Mouse (Mus musculus) myocyte (in vitro differentiated cells): ENCODE data around the gene Bola3.
"Not testable (repeated sequence)": the region's sequence is repeated elsewhere in the genome, so short reads cannot be mapped to it uniquely, and the experiment has no call there.

ENCODE experiments used
- CEBPB ChIP-seq: IDR thresholded peaks from 2 replicates; pipeline ENCODE4 v1.6.1; 2011; ENCODE audit warnings: mild to moderate bottlenecking, moderate library complexity; ENCODE audit not compliant: poor library complexity, insufficient read depth, severe bottlenecking
- MAX ChIP-seq: IDR thresholded peaks from one replicate; pipeline ENCODE4 v1.6.1; 2011; ENCODE audit warnings: low read depth, mild to moderate bottlenecking, control low read depth
- MYOG ChIP-seq, 3 experiments: IDR thresholded peaks; one replicate each; pipeline ENCODE4 v1.6.1; 2011; ENCODE audit warnings: control low read depth in 2 of 3, low read depth in 2 of 3, mild to moderate bottlenecking in 2 of 3; ENCODE audit not compliant: insufficient read length in 2 of 3, control insufficient read depth in 1 of 3, insufficient read depth in 1 of 3
- POLR2A ChIP-seq: IDR thresholded peaks from one replicate; pipeline ENCODE4 v1.6.1; 2011; ENCODE audit warnings: low read depth, mild to moderate bottlenecking, control low read depth, moderate library complexity; ENCODE audit not compliant: insufficient read length
- TCF12 ChIP-seq: IDR thresholded peaks from one replicate; pipeline ENCODE4 v1.6.1; 2011; ENCODE audit warnings: mild to moderate bottlenecking, control low read depth; ENCODE audit not compliant: poor library complexity, insufficient read depth, severe bottlenecking

DNA sequence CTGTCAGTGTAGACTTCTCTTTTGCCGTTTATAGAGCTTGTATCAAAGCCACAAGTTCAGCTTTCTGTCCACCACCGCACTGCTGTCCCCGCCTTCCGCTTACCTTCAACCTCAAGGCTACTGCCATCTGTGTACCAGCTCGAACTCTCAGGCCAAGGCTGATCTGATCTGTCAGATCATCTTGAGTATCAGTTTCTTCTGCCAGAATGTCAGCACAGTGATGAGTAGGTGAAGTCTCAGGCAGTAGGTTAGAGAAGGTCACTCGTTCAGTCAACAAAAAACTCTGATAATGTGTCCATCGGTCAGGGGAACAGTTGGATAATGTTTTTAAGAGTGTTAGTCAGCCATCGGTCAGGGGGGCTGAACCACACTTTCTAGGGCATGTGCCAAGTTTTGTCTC lies 3.7 kb upstream of the Bola3 start:
- not testable (repeated sequence) for TF ChIP-seq POLR2A; CEBPB; MAX; MYOG (IDR thresholded peaks at IDR 0.05; ENCODE audit: control insufficient read depth in 1 of 3, insufficient read depth in 1 of 3, insufficient read length in 2 of 3, low read depth in 2 of 3); TCF12
